Mouse (Mus musculus) stomach, postnatal 0 days (tissue): ENCODE measurements around the gene Smc4.

Source experiments
- CTCF ChIP-seq: IDR thresholded peaks from 2 replicates; pipeline ENCODE4 v1.5.1; 2016; ENCODE audit warnings: antibody characterized with exemption, low read depth, mild to moderate bottlenecking, moderate library complexity
- EP300 ChIP-seq: optimal IDR thresholded peaks from 2 replicates; pipeline ENCODE3; 2016; ENCODE audit warnings: antibody characterized with exemption

DNA sequence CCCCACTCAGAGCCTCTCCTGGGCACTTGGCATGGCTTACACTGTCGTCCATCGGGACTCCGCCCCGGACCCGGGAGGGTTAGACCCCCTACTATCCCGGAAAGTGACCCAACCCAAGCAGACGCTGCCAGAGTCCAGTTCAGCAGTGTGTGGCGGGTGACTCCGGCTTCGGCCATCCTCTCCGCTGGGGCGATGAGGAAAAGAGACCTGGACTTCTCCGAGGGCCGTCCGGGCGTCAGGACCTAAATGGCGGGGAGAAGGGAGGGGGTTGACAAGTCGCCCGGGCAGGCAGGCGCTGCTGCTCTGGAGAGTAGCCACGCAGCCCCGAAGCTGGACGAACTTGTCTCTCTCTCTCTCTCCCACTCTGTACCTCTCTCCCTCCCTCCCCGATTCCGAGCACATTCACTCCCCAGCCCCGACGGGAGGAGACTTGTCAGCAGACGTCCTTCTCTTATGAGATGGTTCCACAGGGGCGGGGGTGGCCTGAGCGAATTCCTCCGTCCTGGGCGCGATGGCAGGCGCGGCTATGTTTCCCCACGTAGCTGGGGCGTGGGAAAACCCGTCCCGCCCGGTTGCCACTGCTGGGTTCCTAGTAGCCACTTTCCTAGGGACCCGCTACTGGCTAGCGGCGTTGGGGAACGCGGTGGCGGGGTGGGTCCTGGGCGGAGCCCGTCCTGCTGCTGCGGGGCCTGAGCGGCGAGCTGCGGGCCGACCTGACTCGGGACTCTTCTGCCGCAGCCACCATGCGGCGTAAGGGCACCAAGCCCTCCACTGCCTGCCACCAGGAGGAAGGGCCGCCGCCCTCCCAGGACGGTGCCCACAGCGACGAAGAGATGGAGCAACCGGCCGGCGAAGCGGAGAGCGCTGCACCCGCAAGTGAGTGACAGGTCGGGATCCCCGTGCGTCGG is 1.1 kb downstream of the Smc4 start:
- TF ChIP-seq CTCF: peak; percentile 44; the same call in 1 of the 2 replicates
- TF ChIP-seq EP300: no peak
